ENCODE assay signal across 8 mouse cellular contexts in the genomic region with DNA sequence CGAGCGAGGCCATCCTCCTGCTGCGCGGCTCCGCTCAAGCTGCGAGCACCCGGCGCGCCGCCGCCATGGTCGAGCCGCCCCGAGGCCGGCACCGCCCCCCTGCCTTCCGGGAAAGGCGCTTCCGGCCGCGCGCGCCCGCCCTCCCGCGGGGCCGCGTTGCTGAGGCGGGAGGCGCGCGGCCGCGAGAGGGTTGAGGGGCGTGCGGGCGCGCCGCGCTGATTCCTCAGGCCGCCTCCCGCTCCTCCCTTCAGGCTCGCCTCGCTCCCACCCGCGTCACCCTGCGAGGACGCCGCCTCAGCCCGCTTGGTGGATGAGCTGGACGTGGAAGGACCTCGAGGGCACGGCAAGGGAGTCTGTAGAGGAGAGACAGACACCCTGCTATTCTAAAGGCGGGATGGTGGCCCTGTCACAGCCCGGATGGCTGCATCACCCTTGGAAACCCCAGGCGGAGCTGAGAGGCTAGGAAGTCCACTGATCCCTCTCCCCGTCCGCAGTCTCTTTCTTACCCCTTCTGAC. TPM values are rescaled to one million over a fixed set of nuclear protein-coding genes. Genes with fewer than 3 reads are reported as not detected.
DNase-seq lines count a peak whose midpoint lies in the region; ATAC-seq and TF ChIP-seq lines count a peak whose summit lies in the region.

A gene (minus strand): TSS at position 53 of the 516 bp plus-strand sequence.

- under 1% methylated on average over 53 of the region's 58 CpGs for WGBS in heart, embryonic 11.5 days (ENCODE audit: insufficient replicate concordance)
- WGBS in kidney, embryonic 16.5 days = under 1% methylated on average over 55 of the region's 58 CpGs
- under 1% methylated on average over 53 of the region's 58 CpGs for WGBS in liver, embryonic 11.5 days

- H3K27me3 ChIP-seq in heart, embryonic 11.5 days (ENCODE audit: control insufficient read depth, insufficient read depth, low read length) = no peaks in the 10 kb centered on the region
- H3K27me3 ChIP-seq in kidney, embryonic 16.5 days (ENCODE audit: insufficient read depth, low read length) = no peaks in the 10 kb centered on the region
- no peaks in the 10 kb centered on the region for H3K27me3 ChIP-seq in liver, embryonic 11.5 days (replicated peaks; ENCODE audit: control insufficient read depth, insufficient read depth, low read length)
- no peaks in the 10 kb centered on the region for H3K27me3 ChIP-seq in myocyte (ENCODE audit: control insufficient read depth, insufficient read depth, insufficient read length)
- H3K27me3 ChIP-seq in splenic B cell, adult 2 months (ENCODE audit: control insufficient read depth, insufficient read depth, low read length, poor library complexity, severe bottlenecking) = no peaks in the 10 kb centered on the region

- peaks cover 42% of the 10 kb centered on the region for H3K79me2 ChIP-seq in myocyte (ENCODE audit: control insufficient read depth, insufficient read depth)

- peak within 1 kb of the TSS; percentile 89 for H3K4me2 ChIP-seq in heart, embryonic 11.5 days
- peak within 1 kb of the TSS; percentile 90 for H3K4me2 ChIP-seq in kidney, embryonic 16.5 days (replicated peaks; ENCODE audit: low read depth, low read length)
- peak within 1 kb of the TSS; percentile 94 for H3K4me2 ChIP-seq in liver, embryonic 11.5 days
- H3K4me2 ChIP-seq in myocyte (ENCODE audit: low read depth) = peak within 1 kb of the TSS; percentile 89

- peaks cover 26% of the 10 kb centered on the region for H3K4me1 ChIP-seq in heart, embryonic 11.5 days (ENCODE audit: control insufficient read depth, insufficient read depth, low read length)
- H3K4me1 ChIP-seq in kidney, embryonic 16.5 days (ENCODE audit: insufficient read depth, low read length) = peaks cover 38% of the 10 kb centered on the region
- H3K4me1 ChIP-seq in liver, embryonic 11.5 days (replicated peaks; ENCODE audit: control insufficient read depth, insufficient read depth, low read length) = peaks cover 26% of the 10 kb centered on the region

- H3K36me3 ChIP-seq in heart, embryonic 11.5 days (ENCODE audit: control insufficient read depth, insufficient read depth, low read length) = no peaks in the 10 kb centered on the region
- H3K36me3 ChIP-seq in kidney, embryonic 16.5 days (ENCODE audit: insufficient read depth, low read length) = no peaks in the 10 kb centered on the region
- no peaks in the 10 kb centered on the region for H3K36me3 ChIP-seq in liver, embryonic 11.5 days (ENCODE audit: control insufficient read depth, insufficient read depth, low read length)
- H3K36me3 ChIP-seq in myocyte (ENCODE audit: control insufficient read depth, insufficient read depth) = no peaks in the 10 kb centered on the region
- no peaks in the 10 kb centered on the region for H3K36me3 ChIP-seq in splenic B cell, adult 2 months (ENCODE audit: control insufficient read depth, insufficient read depth, low read length, poor library complexity, severe bottlenecking)

- peak; percentile 50 for DNase-seq in 416B (ENCODE audit: low read depth)
- DNase-seq in adrenal gland, postnatal 36 days = peak; percentile 91 to 95
- peak; percentile 83 for DNase-seq in liver, embryonic 11.5 days (ENCODE audit: low spot score)
- DNase-seq in splenic B cell, adult 2 months (ENCODE audit: low read depth, low spot score) = peak; percentile 77

- no peaks in the 10 kb centered on the region for H3K9me3 ChIP-seq in heart, embryonic 11.5 days (replicated peaks; ENCODE audit: control insufficient read depth, low read length)
- no peaks in the 10 kb centered on the region for H3K9me3 ChIP-seq in kidney, embryonic 16.5 days (ENCODE audit: low read length)
- H3K9me3 ChIP-seq in liver, embryonic 11.5 days (ENCODE audit: control insufficient read depth, low read length) = no peaks in the 10 kb centered on the region

- peak; percentile 71 for ATAC-seq in erythroblast, adult 5-6 weeks (replicated peaks; ENCODE audit: low FRiP score, poor library complexity, severe bottlenecking)
- ATAC-seq in heart, embryonic 11.5 days (replicated peaks; ENCODE audit: insufficient number of reproducible peaks, low FRiP score, low TSS enrichment) = peak; percentile 89
- peak; percentile 94 for ATAC-seq in kidney, embryonic 16.5 days (ENCODE audit: low FRiP score, low TSS enrichment)
- ATAC-seq in liver, embryonic 11.5 days (replicated peaks; ENCODE audit: low FRiP score) = peak; percentile 86

- peak within 1 kb of the TSS; percentile 97 for H3K27ac ChIP-seq in heart, embryonic 11.5 days (ENCODE audit: low read depth, low read length)
- peak within 1 kb of the TSS; percentile 94 for H3K27ac ChIP-seq in kidney, embryonic 16.5 days (ENCODE audit: low read length)
- H3K27ac ChIP-seq in liver, embryonic 11.5 days (ENCODE audit: low read depth, low read length) = peak within 1 kb of the TSS; percentile 88

- H3K9ac ChIP-seq in heart, embryonic 11.5 days (ENCODE audit: low read depth, low read length) = peak within 1 kb of the TSS; percentile 94
- H3K9ac ChIP-seq in kidney, embryonic 16.5 days (replicated peaks; ENCODE audit: low read length) = peak within 1 kb of the TSS; percentile 75
- H3K9ac ChIP-seq in liver, embryonic 11.5 days (ENCODE audit: low read depth, low read length) = peak within 1 kb of the TSS; percentile 89

- TF ChIP-seq POLR2A in myocyte (IDR thresholded peaks at IDR 0.05; ENCODE audit: insufficient read length, low read depth) = peak; percentile 87

- peak within 1 kb of the TSS; percentile 84 for H3K4me3 ChIP-seq in heart, embryonic 11.5 days (ENCODE audit: low read depth, low read length)
- peak within 1 kb of the TSS; percentile 74 for H3K4me3 ChIP-seq in kidney, embryonic 16.5 days (ENCODE audit: low read length)
- peak within 1 kb of the TSS; percentile 88 for H3K4me3 ChIP-seq in liver, embryonic 11.5 days (ENCODE audit: low read depth, low read length)
- peak within 1 kb of the TSS; percentile 64 for H3K4me3 ChIP-seq in myocyte

- H3ac ChIP-seq in myocyte (ENCODE audit: control insufficient read depth, insufficient read length) = peak within 1 kb of the TSS; percentile 90

TF ChIP-seq in myocyte, 11 proteins besides CTCF, POLR2A, EP300 and RAD21:
- TF ChIP-seq E2F4 (IDR thresholded peaks at IDR 0.05; ENCODE audit: insufficient read depth) = no peak
- TF ChIP-seq SRF (IDR thresholded peaks at IDR 0.05; ENCODE audit: control insufficient read depth, insufficient read length, low read depth) = peak; percentile 79
- TF ChIP-seq CEBPB (IDR thresholded peaks at IDR 0.05; ENCODE audit: insufficient read depth, poor library complexity, severe bottlenecking) = no peak
- TF ChIP-seq POLR2AphosphoS2 (IDR thresholded peaks at IDR 0.05; ENCODE audit: insufficient read length, low read depth) = peak; percentile 86
- no peak for TF ChIP-seq TCF3 (IDR thresholded peaks at IDR 0.05; ENCODE audit: insufficient read length, low read depth)
- TF ChIP-seq MYOD1 (IDR thresholded peaks at IDR 0.05; ENCODE audit: control insufficient read depth in 1 of 3, insufficient read length in 2 of 3, low read depth in 2 of 3) = peak in 1 of 3 experiments; percentile 2

RNA-seq across cellular contexts. Expression of the gene that starts here (rescaled TPM):
- total RNA-seq in adrenal gland, postnatal 36 days (2021) = 100 to 1,000 TPM; 115 to 123 TPM
- total RNA-seq in erythroblast, adult 5-6 weeks (2015; ENCODE audit: low replicate concordance) = 12.7 and 16.9 TPM in 2 replicates
- total RNA-seq in erythroblast, adult 5-6 weeks (2017; ENCODE audit: low replicate concordance) = 23.1 and 39.8 TPM in 2 replicates
- 94.0 and 94.8 TPM in 2 replicates for polyA plus RNA-seq in heart, embryonic 11.5 days (2014; fragmentation: Nextera tagmentation; extraction: Ambion mirVana)
- polyA plus RNA-seq in kidney, embryonic 16.5 days (2015; fragmentation: Nextera tagmentation; extraction: Ambion mirVana) = 52.1 and 62.1 TPM in 2 replicates
- 52.0 and 52.7 TPM in 2 replicates for polyA plus RNA-seq in liver, embryonic 11.5 days (2014; fragmentation: Nextera tagmentation; extraction: Ambion mirVana)
- 66.6 TPM for polyA plus RNA-seq in myocyte (2012; fragmentation: generic; extraction: Trizol)

Comparison
In these comparisons a context has a peak if more than half of its experiments do, and no peak if none do; other contexts are left out.
1. Peak in every context shown above with its lines: DNase-seq, ATAC-seq, H3K4me3 ChIP-seq and H3K27ac ChIP-seq.